Mouse (Mus musculus): ENCODE measurements around the gene Prss57.
"Not testable (repeated sequence)": the region's sequence is repeated elsewhere in the genome, so short reads cannot be mapped to it uniquely, and the experiment has no call there.

The Prss57 gene

GRCm38 (mm10) chr10:79780664-79781015 is 10.1 kb downstream of the Prss57 start:
- DNase-seq (ENCODE audit: low spot score): no peak

DNA sequence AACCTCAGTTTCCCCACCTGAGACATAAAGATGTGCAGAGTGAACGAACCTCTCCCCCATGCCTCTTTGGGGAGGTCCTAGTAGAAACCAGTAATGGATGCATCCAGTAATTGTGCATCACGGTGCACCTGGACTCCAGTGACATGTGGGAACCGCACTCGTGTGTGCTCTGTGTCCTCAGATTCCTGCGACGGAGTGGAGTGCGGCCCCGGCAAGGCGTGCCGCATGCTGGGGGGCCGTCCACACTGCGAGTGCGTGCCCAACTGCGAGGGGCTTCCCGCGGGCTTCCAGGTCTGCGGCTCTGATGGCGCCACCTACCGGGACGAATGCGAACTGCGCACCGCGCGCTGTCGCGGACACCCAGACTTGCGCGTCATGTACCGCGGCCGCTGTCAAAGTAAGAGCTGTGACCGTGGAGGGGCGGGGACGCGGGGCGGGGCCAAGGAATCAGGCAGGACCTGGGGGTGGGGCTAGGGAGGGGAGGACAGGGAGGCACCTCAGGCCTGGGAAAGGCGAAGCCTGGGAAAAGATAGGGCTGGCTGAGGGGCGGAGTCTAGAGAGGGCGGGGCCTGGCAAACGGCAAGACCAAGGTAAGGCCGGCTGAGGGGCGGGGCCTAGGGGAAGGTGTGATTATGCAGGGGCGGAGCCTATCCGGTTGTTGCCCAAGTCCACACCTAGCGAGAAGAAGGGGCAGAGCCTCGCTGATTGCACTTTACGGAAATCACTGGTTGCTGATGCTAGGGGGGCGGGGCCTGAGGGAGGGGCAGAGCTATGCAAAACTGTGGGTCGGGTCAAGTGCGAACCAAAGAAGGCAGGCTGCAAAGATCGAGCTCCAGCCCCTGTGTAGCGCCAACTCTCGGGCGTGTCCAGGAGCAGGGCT is 10.7 kb downstream of the Prss57 start:
- peak; percentile 96 for DNase-seq (ENCODE audit: low spot score)

DNA sequence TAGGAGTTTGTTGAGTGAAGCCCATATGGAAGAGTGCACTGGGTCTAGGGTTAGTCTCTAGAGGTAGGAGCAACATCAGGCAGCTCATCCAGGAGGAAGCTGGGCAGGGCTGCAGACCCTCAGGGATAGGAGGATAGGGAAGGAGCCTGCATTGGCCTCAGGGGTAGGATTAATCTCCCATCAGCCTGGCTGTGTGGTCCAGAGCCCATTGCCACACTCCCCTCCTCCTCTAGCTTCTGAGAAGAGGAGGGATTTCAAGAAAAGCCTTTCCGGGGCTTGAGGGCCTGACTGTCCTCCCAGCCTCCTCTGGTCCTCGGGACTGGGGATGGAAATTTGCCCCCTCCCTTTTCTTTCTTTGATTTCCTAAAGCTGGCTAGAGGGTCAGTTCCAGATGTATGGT is 11.6 kb downstream of the Prss57 start:
- DNase-seq (ENCODE audit: low spot score): no peak

DNA sequence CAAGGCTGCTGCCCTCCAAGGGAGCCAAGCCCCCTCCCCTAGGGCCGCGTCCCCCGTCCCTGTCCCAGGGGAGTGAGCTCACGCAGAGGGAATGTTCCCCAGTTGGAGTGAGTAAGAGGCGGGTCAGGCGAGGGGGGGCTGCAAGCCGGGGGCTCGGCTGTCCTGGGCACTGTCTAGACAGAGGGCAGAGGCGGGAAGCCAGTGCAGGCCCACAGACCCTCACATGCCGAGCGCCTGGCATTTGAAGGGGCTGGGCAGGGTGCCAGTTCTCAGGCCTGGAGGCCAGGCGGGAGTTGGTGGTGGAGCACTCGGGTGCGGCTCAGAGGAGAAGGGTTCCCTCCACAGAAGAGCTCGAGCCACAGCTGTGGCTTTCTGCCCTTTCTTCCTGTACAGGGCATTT is 12.8 kb downstream of the Prss57 start:
- no peak for DNase-seq (ENCODE audit: low spot score)

DNA sequence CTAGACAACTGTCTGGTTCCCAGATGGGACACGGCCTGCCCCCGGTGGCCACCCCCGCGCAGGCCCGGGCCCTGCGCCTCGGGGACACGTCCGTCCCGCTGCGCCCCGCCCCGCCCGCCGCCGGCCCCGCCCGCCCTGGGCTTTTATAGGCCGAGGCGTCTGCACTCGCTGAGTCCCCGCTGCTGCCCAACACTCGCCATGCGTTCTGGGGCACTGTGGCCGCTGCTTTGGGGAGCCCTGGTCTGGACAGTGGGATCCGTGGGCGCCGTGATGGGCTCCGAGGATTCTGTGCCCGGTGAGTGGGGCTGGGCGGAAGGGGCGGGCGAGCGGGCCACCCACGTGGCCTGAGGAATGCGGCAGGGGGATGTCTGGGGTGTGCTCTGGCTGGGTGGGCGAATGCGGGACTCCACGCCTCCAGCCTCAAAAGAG is 13.6 kb downstream of the Prss57 start, which contains the start of gene Fstl3:
Gene Fstl3, plus strand, starts transcription at position 170 of the 429 bp plus-strand sequence.
- DNase-seq (ENCODE audit: low spot score): no peak

GRCm38 (mm10) chr10:79774486-79775279 is 16.1 kb downstream of the Prss57 start:
- DNase-seq (ENCODE audit: low spot score): no peak

DNA sequence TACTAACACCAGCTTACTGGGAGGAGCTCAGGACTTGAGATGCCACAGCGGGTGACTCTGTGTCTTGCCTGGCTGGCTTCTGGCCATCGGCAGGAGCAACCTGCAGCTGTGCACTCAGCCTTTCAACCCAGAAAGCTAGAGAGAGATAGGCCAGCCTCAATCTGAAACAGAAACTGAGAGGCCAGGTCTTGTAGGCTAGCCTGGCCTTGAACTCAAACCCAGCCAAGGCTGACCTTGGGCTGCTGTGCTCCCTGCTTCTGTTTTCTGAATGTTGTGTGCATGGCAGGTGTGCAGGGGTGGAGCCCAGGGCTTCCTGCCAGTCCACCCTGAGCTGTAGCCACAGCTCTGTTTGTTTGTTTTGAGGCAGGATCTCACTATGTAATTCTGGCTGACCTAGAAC is 17.6 kb downstream of the Prss57 start:
- no peak for DNase-seq (ENCODE audit: low spot score)

- no peak for DNase-seq (ENCODE audit: low spot score)
Measured at GRCm38 (mm10) chr10:79772320-79772719, 18.4 kb downstream of the Prss57 start.

GRCm38 (mm10) chr10:79769329-79769728 is 21.4 kb downstream of the Prss57 start:
- no peak for DNase-seq (ENCODE audit: low spot score)

DNA sequence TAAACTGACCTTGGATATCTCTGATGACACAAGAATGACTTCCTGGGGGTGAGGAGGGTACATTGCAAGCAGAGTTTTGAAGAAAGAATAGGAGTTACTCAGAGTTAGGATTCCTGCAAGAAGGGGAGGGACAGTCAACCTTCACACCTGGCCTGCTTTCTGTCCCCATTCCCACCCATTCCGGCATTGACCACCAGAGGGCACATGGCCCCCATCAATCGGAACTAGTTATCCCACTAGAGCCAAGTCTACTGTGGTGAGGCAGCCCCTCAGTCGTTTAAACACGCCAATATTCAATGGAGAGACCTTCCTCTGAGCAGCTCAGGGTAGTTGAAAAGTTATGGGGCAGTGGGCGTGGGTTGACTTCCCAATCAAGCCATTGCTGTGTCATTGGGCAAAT is 22.4 kb downstream of the Prss57 start:
- DNase-seq (ENCODE audit: low spot score): no peak

- peak; percentile 93 for DNase-seq (ENCODE audit: low spot score)
Measured at GRCm38 (mm10) chr10:79767372-79768244, 23.2 kb downstream of the Prss57 start.

DNA sequence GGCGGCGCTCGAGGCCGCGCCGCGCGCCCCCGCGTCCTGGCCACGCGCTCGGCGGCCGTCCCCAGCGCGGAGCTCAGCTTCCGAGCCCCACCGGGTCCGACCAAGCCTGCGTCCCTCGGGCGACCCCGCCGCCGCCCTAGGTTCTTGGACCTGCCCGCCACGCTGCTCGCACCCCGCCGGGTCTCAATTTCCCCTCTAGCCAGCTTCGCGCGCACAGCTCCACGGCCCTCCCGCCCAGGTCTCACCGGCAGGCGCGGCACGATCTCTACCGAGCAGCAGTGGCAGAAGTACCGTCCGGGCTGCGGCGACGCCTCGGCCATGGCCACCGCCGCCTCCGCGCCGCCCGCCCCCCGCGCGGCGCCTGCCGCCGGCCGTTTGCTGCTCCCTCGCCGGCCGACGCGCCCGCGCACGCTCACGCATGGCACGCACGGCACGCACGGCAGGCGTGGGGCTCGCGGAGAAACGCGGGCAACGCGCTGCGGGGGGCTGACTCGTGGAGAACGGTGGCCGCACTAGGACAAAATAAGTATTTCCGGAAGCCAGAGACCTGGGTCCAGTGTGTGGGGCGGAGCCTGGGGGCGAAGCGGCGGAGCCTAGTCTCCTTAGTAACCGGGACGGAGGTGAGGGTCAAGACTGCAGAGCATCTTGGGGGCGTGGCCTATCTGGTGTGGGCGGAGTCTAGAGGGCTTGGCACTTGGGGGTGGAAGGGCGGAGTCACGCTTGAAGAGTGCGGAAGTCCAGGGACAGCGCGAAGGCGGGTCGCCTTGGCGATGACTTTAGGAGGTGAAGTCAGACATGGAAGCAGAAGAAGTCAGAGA is 24.0 kb downstream of the Prss57 start, which contains the start of gene Rnf126:
Gene Rnf126, minus strand, starts transcription at position 445 of the 818 bp plus-strand sequence.
- peak; percentile 99 for DNase-seq (ENCODE audit: low spot score)

GRCm38 (mm10) chr10:79766001-79766507 is 24.7 kb downstream of the Prss57 start:
- no peak for DNase-seq (ENCODE audit: low spot score)

DNA sequence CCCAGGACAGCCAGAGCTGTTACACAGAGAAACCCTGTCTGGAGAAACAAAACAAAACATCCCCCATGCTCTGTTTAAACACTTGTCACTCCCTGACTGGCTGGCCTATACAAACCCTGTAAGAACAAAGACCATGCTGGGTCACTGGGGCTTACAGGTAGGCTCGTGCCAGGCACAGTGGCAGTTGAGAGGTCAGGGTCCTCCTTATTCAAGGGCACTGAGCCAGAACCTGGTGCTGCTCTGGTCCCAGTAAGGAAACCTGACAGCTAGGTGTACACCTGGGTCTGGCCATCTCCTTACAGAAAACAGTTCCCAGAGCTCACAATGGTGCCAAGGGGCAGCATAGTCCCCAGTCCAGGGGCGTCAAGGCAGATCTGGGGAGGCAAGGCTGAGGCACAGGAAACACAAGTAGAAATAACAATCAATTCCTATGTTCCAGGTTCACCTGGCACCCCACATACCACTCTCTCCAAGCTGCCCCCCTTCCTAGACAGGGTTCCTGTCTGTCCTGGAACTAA is 25.5 kb downstream of the Prss57 start:
- no peak for DNase-seq (ENCODE audit: low spot score)

GRCm38 (mm10) chr10:79764234-79764633 is 26.5 kb downstream of the Prss57 start:
- DNase-seq (ENCODE audit: low spot score): no peak

GRCm38 (mm10) chr10:79762875-79763274 is 27.9 kb downstream of the Prss57 start:
- no peak for DNase-seq (ENCODE audit: low spot score)

DNA sequence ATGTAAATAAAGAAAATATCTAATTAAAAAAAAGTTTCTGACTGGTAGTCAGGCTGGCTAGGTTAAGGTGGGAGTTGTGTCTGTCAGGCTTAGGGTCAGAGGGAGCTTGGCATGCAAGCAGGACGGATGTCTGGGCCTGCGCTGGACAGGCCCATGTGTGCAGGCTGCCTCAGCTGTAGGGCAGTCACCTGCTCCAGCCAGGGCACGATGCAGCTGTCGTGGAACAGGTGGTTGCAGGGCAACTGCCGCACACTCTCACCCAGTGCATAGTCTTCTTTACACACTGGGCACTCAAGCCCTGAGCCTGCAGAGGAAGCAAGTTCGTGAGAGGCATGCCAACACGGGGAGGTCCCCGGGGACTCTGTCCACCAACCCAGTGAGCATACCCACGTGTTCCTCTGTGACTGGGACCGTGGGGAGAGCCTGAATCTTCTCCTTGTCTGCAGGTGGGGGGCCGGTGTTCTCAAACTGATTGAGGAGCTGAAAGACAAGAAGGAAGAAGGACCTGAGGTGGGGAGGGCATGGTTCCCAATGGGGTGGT is 30.1 kb downstream of the Prss57 start:
- no peak for DNase-seq (ENCODE audit: low spot score)

GRCm38 (mm10) chr10:79759675-79760074 is 31.1 kb downstream of the Prss57 start:
- DNase-seq (ENCODE audit: low spot score): not testable (repeated sequence)

GRCm38 (mm10) chr10:79756660-79757059 is 34.1 kb downstream of the Prss57 start:
- DNase-seq (ENCODE audit: low spot score): no peak

GRCm38 (mm10) chr10:79755854-79756253 is 34.9 kb downstream of the Prss57 start:
- DNase-seq (ENCODE audit: low spot score): no peak

Measured in left cerebral cortex, adult 11 months (tissue).